Mouse (Mus musculus) kidney, adult 18-20 months (tissue): ENCODE results near the gene Dst.

ENCODE experiments used
- DNase-seq: peaks from one replicate; pipeline ENCODE4 v3.0.0; 2021

Dst gene

DNA sequence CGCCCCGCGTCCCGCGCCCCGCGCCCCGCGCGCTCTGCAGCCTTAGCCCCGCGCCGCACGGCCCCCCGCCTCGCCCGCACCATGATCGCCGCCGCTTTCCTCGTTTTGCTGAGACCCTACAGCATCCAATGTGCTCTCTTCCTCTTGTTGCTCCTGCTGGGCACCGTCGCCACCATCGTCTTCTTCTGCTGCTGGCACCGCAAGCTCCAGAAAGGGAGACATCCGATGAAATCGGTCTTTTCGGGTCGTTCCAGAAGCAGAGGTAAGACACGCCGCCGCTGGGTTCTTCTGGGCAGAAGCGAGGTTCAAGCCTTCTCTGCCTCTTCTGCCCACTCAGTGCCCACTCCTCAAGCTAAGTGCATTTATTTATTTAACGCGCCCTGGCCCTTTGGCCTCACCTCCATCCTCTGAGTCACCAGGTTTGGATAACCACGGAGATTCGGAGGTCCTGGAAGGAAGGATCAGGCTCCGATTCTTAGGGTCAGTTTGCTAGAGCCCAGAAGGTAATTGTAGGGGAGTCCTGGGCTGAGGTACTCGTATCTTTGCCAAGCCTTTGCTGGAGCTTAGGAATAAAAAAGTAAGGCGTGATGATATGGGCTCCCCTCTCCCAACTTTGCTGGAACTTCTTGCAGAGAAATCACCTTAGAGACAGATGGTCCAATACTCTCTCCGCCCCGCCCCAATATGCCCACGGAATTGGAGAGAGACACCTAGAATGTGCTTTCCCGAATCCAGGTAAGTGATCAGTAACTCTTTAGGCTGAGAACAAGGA lies at the start of gene Dst:
TSS of gene Dst (plus strand) at position 35 of the 772 bp plus-strand sequence.
- no peak for DNase-seq

DNA sequence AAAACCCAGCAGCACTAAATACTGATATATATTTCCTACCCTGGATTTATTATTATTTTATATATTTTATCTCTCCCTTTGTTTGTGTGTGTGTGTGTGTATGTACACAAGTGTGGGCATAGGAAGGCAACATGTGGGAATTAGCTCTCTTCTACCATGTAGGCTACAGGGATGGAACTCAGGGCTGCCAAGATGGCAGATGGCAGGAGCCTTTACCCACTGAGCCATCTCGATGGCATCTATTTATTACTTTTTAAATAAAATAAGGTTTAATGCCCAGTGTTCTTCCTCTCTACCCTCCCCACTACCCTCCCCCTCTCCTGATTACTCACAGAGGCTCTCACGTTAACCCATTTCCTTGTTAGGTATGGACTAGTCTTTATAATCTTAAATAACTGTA lies 39.0 kb upstream of the Dst start:
- DNase-seq, result no peak

DNA sequence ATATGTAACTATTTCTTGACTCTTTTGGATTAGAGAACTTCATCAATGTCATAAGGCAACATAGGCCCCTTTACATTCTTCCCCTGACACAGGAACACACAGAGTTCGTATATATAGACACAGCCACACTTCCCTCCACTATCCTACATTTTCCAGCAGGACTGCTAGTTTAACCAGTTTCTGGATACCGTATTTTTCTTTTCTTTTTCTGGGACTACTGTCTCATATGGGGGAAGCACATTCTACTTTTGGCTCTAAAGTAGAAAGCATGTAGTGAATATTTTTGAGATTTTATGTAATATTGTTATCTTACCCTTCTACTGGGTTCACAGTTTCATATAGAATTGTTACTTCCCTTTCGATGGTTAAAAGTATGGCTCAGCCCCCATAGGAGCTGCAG lies 38.6 kb upstream of the Dst start:
- no peak for DNase-seq

DNA sequence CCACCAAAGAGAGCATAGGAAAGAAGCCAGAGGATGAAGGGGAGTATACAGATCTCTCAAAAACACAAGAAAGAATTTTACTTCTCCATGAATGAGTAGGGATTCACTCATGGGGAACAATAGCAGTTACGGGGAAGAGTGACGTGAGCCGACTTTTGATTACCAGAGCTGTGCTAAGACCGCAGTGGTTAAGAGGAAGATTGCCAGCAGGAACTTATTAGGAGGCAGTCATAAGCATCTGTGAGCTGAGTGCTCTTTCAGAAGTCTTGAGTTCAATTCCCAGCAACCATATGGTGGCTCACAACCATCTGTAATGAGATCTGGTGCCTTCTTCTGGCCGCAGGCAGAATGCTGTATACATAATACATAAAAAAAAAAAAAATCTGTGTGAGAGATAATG lies 34.5 kb upstream of the Dst start:
- DNase-seq, result no peak

DNA sequence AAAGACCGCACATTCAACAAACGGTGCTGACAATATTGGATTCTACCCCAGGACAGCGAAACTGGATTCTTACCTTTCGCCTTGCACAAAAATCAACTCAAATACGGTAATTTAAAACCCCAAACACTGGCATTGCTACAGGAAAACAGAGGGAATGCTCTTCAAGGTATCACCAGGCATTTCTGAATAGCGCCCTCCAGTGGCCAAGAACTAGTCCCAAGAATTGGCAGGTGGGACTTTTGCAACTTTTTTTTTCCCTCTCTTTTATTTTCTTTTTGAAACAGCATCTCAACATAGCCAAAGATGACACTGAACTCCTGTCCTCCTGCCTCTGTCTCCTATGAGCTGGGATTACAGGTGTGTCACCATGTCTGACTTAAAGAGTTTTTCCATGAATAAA lies 32.3 kb upstream of the Dst start:
- no peak for DNase-seq

DNA sequence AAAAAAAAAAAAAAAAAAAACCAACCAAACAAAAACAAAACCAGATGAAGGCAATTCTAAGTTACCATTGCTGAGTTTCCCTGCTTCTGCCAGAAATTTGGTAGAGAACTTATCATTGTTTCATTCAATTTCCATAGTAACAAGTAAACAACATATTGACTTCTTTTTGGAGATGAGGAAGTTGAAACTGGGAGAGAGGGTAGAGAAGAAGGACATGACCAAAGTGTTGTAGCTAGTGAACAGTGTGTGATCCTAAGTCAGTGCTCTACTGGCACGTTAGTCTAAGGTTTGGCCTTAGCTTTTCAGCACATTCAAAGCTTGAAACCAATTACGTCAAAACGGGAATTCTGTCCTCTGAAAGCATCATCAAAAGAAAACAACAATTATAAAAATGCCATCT lies 31.6 kb upstream of the Dst start:
- DNase-seq, result no peak

DNA sequence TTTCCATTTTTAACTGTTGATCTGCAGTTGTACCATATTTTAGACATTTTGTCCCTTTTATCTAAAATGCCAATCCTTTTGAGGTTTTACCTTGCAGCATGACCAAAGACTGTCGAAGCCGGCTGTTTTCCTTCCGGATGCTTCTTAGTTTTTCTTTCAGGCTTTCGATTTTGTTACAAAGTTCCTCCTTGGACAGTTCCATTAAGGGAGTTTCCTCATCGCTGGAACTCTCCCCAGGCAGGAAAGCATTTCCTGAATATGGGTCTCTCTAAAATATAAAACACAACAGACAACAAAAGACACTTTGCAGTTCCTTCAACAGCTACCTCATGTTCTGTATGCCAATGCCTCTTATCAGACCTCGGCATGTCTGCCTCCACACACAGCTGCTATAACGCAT lies 29.9 kb upstream of the Dst start:
- DNase-seq, result no peak

DNA sequence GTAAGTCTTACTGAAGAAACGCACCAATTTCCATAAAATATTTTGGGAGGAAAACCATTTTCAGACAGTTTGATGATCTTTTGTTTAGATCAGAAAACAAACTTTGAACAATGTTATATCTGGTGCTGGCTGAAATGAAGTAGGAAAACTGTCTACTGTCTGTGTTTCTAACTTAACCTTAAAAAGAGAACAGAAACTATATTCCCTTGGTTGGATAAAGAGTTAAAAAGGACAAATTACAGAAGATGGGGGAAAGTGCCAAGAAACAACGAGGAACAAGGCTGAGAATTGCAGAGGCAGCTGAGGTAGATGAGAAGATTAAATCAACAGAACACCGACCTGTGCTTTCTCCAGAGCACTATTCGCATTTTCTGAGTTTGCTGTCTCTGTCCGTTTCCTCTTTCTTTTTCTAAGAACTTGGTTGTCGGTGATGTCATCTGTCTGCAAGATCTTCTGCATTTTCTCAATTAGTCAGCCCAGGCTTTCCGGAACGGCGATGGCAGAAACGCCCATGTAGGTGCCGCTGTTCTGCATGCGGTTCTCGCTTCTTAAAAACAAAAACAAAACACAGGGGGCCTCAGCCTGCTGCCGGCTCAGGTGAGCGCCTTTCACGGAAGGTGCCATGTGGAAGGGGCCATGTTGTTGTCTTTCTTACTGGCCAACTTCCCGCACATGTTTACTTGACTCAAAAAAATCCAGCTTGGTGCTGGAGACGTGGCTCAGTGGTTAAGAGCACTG lies 24.8 kb upstream of the Dst start:
- DNase-seq, result peak; percentile 18

DNA sequence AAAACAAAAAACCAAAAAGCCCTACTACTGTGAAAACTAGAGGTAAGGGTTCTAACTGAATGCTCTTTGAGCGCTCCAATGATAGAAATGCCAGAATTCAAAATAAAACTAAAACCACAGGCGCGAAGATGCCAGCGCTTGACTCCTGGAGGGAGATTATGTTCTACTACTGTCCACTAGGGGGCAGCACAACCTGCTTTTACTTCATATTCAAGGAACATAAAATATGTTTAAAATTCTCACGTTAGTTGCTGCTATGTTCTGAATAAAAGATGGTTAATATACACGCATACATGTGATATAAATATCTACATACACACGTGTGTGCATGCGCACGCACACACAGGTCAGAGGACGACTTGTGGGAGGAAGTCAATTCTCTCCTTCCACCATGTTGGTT lies 15.2 kb upstream of the Dst start:
- DNase-seq, result peak; percentile 21

DNA sequence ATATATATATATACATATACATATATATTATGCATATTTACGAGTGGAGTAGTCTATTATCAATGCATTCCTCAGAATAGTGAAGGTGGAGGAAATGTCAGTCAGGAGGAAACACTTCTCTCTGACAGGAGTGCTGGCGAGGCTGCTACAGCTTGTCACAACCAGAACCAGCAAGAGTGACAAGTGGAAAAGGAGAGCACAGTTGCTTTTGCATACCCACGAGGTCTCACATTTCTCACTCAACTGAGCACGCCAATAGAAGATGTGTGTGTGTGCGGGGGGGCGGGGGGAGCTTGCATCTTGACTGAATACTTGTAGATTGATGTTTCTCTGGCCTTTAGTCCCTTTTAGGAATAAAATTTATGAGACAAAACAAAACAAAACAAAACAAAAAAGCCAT lies 11.9 kb upstream of the Dst start:
- DNase-seq, result no peak

DNA sequence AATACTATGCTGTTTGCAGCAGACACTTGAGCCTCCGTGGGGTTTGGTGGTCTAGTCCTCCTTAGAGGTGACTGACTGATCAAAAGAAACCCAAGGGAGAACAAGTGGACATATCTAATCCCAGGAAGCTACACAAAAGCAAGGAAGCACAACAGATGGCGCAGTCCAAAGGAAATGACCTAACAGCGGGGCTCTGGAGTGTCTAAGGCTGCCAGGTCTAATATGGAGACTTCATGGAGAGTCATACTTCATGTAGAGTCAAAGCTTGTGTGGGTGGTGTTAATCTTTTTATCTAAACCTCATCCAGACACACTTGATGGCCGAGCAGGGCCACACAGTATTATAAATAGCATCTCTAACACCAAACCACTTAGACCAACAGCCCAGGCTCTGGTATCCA lies 11.4 kb upstream of the Dst start:
- DNase-seq, result no peak

DNA sequence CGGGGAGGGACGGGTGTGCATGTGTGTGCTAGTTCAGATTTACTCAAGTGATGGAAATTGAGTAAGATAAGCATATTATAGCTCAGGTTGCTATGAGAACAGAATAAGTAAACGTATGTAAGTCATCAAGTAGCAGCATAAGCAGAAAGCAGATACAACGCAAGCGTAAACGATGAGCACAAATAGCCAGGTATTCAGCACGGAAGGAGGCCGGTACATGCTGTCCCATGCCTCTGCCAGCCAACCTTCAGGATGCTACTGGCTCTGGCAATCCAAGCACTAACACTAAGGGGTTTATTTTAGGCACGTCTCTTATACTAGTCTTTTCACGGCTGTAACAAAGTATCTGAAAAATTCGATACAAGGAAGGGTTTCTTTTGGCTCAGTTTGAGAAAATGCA lies 10.6 kb upstream of the Dst start:
- no peak for DNase-seq

DNA sequence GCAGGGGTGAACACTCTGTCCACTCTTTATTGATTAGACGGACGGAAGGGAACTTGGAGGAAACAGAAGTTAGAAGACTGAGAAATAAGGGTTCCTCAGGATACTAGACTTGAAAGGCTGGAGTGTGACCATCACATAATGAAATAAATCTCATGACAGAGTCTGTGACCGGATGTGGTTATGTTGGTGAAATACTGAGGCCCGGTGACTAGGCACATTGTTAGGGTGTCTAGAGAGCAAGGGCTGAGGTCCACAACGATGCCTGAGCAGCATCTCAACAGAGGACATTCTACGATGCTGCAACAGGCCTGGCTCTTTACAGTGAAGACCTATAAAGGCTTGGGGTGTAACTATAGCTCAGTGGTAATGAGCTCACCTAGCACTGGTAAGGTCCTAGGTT lies 9.7 kb upstream of the Dst start:
- no peak for DNase-seq

DNA sequence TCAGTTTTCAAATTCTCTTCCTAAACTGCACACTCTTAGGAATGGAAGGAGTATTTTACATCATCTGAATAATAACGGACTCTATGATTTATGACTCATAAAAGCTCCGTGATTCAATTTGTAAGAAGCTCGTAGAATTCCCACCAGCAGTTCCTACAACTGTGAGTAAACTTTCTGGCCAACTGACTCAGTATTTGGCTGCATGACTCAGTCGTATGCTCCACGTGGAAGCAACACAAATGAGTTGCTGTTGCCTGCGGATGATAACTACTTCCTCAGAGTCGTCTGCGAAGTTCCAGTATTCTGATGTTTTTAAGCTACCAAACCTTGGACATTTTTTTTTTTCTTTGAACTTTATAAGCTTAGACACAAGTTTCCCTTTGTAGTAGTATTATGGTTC lies 7.8 kb upstream of the Dst start:
- no peak for DNase-seq

DNA sequence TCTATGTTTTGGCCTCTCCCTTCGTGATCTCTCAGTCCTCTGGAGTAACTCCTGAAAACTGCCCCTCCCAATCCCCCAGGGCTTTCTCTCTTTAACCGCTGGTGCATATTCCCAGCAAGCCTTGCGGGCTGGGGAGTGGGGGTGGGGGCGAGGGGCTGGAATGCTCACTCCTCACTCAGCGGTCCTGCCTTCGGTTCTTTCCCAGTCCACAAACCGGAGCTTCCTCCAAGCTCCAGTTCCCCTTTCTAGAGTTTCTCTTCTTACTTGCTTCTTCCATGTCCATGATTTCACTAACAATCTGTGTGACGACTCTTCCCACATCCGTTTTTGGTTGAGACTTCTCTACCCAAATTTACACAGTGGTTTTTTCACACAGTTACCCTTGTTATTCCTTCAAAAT lies 4.4 kb upstream of the Dst start:
- DNase-seq, result no peak

DNA sequence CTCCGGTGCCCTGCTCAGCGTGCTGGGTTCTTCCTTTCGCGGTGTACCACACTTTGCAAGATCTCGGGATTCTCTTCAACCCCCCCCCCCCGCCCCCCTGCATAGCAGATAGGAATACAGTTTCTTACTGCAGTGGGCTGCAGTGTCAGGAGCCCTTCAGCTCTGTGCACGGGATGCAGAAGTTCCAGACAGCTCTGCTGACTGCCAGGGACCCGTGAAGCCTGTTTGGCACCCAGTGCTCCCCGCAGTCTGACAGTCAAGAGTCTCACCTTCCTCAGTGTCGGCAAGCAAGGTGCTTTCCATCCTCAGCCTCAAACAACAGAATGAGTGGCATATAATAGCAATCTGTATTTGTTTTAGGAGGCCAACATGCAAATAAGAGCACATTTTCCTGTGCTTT lies 1.8 kb upstream of the Dst start:
- DNase-seq, result no peak

DNA sequence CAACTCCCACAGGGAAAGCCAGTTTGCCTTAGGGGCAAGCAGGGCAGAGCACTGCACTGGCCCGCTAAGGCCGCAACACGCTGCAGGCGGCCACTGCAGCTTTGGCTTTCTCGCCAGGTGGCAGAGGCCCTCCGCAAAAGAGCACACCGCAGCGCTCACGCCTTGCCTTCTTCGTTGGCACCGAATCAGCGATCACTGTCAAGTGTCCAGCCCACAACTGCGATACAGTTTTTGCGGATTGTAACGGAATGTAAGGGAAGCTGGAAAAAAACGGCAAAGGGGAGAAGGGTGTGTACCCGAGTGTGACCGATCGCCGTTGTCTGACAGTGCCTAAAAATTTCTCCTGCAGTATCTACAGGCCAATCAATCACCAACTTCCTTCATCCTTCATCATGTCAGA lies 1.1 kb upstream of the Dst start:
- no peak for DNase-seq

DNA sequence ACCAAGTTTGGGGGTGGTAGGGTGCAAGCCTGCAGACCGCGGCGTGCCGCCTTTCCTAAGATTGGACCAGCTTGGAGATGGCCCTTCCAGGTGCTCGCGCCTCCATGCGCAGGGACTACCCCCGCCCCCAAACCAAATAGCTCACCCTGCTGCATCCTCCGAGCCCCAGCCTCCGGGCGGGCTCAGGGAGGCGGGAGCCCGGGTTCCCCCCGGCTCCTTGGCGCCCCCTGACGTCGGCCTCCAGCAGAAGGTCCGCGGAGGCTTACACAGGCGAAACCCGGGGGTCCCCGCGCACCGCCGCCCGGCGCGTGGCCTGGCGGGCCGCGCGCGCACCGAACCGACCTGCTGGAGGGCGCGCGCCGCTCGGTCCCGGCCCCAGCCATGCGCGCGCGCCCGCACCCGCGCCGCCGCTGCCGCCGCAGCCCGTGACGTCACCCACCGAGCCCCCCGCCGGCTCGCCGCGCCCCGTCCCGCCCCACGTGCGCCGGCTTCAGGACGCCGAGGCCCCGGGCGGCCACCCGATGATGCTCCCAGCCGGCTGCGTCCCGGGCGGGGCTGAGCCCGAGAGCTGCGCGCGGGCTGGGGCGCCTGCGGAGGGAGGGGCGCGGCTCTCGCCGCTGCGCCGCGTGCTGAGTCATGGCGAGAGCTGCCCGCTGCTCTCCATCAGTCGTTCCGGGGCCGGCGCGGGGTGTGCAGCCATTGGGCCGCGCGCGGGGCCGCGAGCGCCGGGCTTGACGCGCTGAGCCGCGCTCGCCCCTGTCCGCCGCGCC lies 419 bp upstream of the Dst start, which contains the start of gene Bend6:
TSS of gene Bend6 (minus strand) at position 396 of the 770 bp plus-strand sequence.
- peak; percentile 18 for DNase-seq

DNA sequence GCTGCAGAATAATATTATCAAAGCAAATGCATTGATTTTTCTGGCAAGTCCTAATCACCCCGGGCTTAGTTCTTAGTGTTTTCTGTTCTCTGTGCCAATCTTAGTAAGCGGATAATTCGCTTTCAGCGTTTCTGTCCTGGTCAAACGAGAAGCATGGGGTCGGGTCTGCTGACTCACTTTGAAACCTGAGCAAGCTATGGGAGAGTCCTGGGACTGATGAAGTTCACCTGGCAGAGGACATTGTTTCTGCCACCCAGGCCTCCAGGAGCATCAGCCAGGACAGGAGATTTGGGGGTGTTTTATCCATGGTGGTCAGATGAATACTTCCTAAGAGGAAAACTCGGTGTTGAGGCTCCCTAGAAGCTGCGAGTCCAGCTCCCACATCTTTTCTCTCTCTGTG lies 3.6 kb downstream of the Dst start:
- no peak for DNase-seq

DNA sequence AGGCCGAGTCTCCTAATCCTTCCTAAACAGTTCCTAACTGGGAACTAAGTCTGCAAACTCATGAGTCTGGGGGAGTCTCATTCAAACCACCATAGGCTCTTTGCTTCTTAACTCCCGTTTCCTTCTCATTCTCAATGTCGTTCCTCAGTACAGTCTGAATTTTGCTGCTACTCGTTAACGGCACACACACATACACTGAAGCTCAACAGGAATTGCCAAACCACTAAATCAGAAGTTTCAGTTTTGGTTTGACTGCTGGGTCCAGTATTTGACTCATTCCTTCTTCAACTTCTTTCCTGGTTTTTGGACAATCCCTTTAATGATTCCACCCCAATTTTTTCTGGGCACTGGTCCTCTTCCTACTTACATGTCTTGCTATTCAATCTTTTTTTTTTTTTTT lies 8.5 kb downstream of the Dst start:
- no peak for DNase-seq

DNA sequence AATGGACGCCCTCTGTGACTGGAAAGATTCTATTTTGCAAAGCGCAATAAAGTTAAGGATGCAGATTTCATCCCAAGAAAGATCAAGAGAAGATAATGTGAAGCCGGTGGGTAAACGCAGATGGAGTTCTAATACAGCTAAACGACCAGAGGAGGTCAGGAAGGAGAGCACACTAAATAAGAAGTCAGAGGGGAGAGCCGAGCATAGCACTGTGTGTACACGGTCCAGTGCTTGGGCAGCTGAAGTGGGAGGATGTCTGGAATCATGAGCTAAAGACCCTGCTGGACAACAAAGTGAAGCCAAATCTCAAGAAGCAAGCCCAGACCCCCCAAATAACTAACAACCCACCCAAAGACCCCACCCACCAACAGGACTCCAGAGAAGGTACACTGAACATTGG lies 14.9 kb downstream of the Dst start:
- DNase-seq, result no peak

DNA sequence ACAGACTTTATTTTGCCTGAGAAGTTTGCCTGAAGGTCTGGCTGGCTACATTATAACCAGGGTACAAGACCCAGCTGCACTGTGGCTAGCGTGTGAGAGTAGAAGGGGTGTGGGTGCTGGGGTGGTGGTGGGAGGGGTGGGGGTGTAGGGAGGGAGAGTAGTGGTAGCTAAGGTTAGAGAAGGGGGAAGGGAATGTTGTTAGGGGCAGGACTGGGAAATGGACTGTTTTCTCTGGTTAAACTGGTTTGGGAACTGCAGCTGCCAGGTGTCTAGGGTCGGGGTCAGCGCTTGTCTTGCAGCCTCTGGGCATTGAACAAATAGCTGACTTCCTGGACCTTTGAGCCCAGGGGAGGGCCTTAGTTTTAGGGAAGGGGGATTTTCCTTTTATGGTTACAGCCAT lies 17.3 kb downstream of the Dst start:
- no peak for DNase-seq

DNA sequence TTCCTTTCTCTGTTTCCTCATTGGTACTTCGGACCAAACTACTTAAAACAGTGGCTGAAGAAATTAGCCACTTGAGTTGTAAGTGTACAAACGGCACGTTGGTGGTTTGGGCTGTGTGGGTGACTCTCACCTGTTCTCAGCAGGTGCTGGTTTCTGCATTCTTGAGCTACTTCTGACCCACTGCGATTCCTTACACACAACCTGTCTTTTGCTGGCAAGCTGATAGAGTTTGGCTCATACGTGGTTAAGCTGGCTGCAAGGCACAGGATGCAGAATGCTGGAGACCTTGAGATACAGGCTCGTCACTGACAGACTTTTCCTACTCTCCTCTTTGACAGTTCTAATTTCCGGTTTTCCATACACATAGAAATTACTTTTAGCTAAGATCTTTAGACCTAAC lies 19.4 kb downstream of the Dst start:
- DNase-seq, result no peak

DNA sequence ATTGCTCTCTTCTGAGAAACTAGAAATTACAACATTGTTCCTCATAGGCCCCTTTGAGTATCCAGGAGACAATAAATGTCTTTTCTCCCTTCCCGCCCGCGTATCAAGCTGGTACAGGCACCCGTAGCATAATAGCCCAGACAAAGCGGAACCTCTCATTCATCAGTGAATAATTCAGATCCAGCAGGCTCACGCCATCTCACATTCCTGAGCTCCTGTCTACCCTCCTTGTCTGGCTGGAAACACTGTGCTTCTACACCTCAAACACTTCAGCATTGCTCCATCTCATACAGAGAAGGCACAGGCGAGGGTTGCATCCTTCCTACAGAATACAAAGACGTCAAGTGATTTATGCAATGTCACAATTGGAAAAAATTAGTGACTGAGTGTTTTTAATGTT lies 23.8 kb downstream of the Dst start:
- DNase-seq, result no peak
